Mouse (Mus musculus) c-Kit-positive CD71-positive TER-119-negative erythroid progenitor cells, embryonic 14.5 days (primary cell): ENCODE data around the gene Mien1.
A peak's percentile ranks its signal among the peaks of the same experiment; 100 is the strongest.

Source experiments
- DNase-seq: peaks from one replicate; pipeline ENCODE4 v3.0.0-alpha.2; 2013; ENCODE audit warnings: low read depth

Gene Mien1

GRCm38 (mm10) chr11:98438331-98439158 is at the start of gene Mien1:
Mien1 (minus strand) TSS chr11:98438991.
- peak; percentile 75 for DNase-seq

GRCm38 (mm10) chr11:98487526-98488040 is 48.8 kb upstream of the Mien1 start:
- no peak for DNase-seq

GRCm38 (mm10) chr11:98485749-98486148 is 47.0 kb upstream of the Mien1 start:
- no peak for DNase-seq

GRCm38 (mm10) chr11:98482067-98482466 is 43.3 kb upstream of the Mien1 start:
- DNase-seq = no peak

GRCm38 (mm10) chr11:98481231-98481630 is 42.4 kb upstream of the Mien1 start:
- DNase-seq = no peak

GRCm38 (mm10) chr11:98479940-98480497 is 41.2 kb upstream of the Mien1 start:
- DNase-seq = no peak

GRCm38 (mm10) chr11:98479026-98479939 is 40.5 kb upstream of the Mien1 start:
- DNase-seq = no peak

GRCm38 (mm10) chr11:98477011-98477701 is 38.4 kb upstream of the Mien1 start:
- DNase-seq = no peak

- DNase-seq = no peak
Measured at GRCm38 (mm10) chr11:98476434-98476807, 37.6 kb upstream of the Mien1 start.

GRCm38 (mm10) chr11:98475630-98476433 is 37.0 kb upstream of the Mien1 start:
- no peak for DNase-seq

GRCm38 (mm10) chr11:98474967-98475366 is 36.2 kb upstream of the Mien1 start:
- DNase-seq = no peak

- DNase-seq = no peak
Measured at GRCm38 (mm10) chr11:98473916-98474479, 35.2 kb upstream of the Mien1 start.

- no peak for DNase-seq
Measured at GRCm38 (mm10) chr11:98472696-98473095, 33.9 kb upstream of the Mien1 start.

GRCm38 (mm10) chr11:98470795-98471194 is 32.0 kb upstream of the Mien1 start:
- DNase-seq = no peak

GRCm38 (mm10) chr11:98469761-98470714 is 31.2 kb upstream of the Mien1 start:
- DNase-seq = no peak

- DNase-seq = no peak
Measured at GRCm38 (mm10) chr11:98464516-98464915, 25.7 kb upstream of the Mien1 start.

- no peak for DNase-seq
Measured at GRCm38 (mm10) chr11:98463911-98464310, 25.1 kb upstream of the Mien1 start.

GRCm38 (mm10) chr11:98462255-98462654 is 23.5 kb upstream of the Mien1 start:
- DNase-seq = no peak

GRCm38 (mm10) chr11:98461109-98461720 is 22.4 kb upstream of the Mien1 start:
- no peak for DNase-seq
